Mouse (Mus musculus): ENCODE results near the gene Rab29. TPM values are rescaled to one million over a fixed set of nuclear protein-coding genes. Genes with fewer than 3 reads are reported as not detected.

Gene Rab29
- polyA plus RNA-seq, 1 experiment from 2014 or later = 14.7 TPM

DNA sequence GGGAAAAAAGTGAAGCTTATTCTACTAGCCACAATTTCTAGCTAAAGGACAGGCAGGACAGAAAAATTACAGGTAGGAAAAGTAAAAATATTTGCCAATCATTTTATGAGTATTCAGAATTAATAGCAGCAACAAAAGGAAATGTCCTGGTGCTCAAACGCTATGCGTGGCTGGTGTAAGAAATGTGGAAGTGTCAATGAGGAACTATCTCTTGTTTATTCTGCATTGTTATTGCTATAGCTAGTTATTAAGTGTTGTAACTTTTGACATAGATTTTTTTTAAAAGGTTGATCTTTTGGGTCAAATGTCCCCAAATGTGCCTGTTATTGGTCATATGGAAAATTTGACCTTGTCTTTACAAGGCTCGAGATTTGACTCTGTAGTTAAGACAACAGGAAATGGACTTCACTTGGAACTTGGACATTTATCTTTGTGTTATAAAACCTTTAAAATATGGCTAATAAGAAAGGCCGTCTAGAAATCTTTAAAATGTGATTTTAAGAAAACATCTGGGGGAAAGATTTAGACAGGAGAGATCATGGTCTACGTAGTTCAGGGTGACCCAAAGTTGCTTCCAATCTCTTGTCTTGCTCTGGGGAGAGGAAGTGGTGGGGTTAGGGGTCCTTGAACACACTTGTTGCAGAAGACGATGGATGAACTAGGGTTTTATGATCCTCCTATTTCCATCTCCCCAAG is 572 bp upstream of the Rab29 start:
- Histone ChIP-seq H3K4me1 (replicated peaks) (no peaks in the 10 kb centered on the region), H3K4me2 (no peak overlapping the region), H3K36me3 (no peaks in the 10 kb centered on the region), H3K9ac (replicated peaks) (no peak overlapping the region), H3K9me3 (no peaks in the 10 kb centered on the region), H3K27ac (no peak overlapping the region), H3K27me3 (peaks cover 14% of the 10 kb centered on the region), H3K4me3 (replicated peaks) (peak overlapping the region; percentile 58)
- WGBS = 80% methylated on average over 6 of the region's 6 CpGs
- ATAC-seq (ENCODE audit: insufficient number of reproducible peaks, insufficient read depth, low FRiP score, low TSS enrichment, low read depth) = no peak; the same call in 1 of the 2 replicates

DNA sequence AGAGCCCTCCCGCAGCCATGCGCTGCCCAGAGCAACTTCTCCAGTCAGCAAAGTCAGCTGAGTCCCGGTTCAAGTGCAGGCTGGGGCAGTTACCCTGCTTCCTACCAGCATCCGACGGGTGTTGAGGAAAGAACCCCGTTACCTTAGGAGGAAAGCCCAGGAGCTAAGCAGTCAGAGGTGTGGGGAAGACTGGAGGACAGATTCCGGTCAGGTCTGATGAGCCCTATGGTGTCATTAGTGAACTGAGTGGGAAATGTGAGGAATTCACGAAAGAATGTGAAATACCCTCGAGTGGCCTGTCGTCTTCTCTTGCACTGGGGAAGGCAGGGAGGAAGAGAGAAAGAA is 894 bp downstream of the Rab29 start:
- Histone ChIP-seq H3K27ac (no peak overlapping the region), H3K4me3 (replicated peaks) (peak overlapping the region; percentile 58), H3K27me3 (peaks cover 14% of the 10 kb centered on the region), H3K9ac (replicated peaks) (peak overlapping the region; percentile 52; the same call in 1 of the 2 replicates), H3K9me3 (no peaks in the 10 kb centered on the region), H3K4me1 (replicated peaks) (no peaks in the 10 kb centered on the region), H3K4me2 (peak overlapping the region; percentile 76), H3K36me3 (no peaks in the 10 kb centered on the region)
- ATAC-seq (ENCODE audit: insufficient number of reproducible peaks, insufficient read depth, low FRiP score, low TSS enrichment, low read depth) = no peak
- 24% methylated on average over 10 of the region's 10 CpGs for WGBS

- H3K27me3 ChIP-seq = peaks cover 14% of the 10 kb centered on the region
- H3K4me2 ChIP-seq = no peak overlapping the region
- ATAC-seq (ENCODE audit: insufficient number of reproducible peaks, insufficient read depth, low FRiP score, low TSS enrichment, low read depth) = no peak
- WGBS = 78% methylated on average over 2 of the region's 2 CpGs
- H3K4me1 ChIP-seq (replicated peaks) = no peaks in the 10 kb centered on the region
- H3K4me3 ChIP-seq (replicated peaks) = no peak overlapping the region
- no peaks in the 10 kb centered on the region for H3K9me3 ChIP-seq
- no peak overlapping the region for H3K9ac ChIP-seq (replicated peaks)
- H3K36me3 ChIP-seq = no peaks in the 10 kb centered on the region
- H3K27ac ChIP-seq = no peak overlapping the region
Observed at GRCm38 (mm10) chr1:131869561-131869960, 2.5 kb downstream of the Rab29 start.

GRCm38 (mm10) chr1:131872856-131873255 is 5.8 kb downstream of the Rab29 start:
- H3K4me3 ChIP-seq (replicated peaks) = no peak overlapping the region
- H3K4me2 ChIP-seq = no peak overlapping the region
- H3K27me3 ChIP-seq = peaks cover 7% of the 10 kb centered on the region
- H3K36me3 ChIP-seq = no peaks in the 10 kb centered on the region
- no peak overlapping the region for H3K27ac ChIP-seq
- no peak for ATAC-seq (ENCODE audit: insufficient number of reproducible peaks, insufficient read depth, low FRiP score, low TSS enrichment, low read depth)
- no peak overlapping the region for H3K9ac ChIP-seq (replicated peaks)
- no peaks in the 10 kb centered on the region for H3K9me3 ChIP-seq
- no peaks in the 10 kb centered on the region for H3K4me1 ChIP-seq (replicated peaks)
- 56% methylated on average over 1 of the region's 1 CpGs for WGBS

GRCm38 (mm10) chr1:131879816-131880215 is 12.8 kb downstream of the Rab29 start:
- WGBS = 58% methylated on average over 2 of the region's 2 CpGs
- Histone ChIP-seq H3K9me3 (no peaks in the 10 kb centered on the region), H3K27me3 (no peaks in the 10 kb centered on the region), H3K4me1 (replicated peaks) (no peaks in the 10 kb centered on the region), H3K9ac (replicated peaks) (no peak overlapping the region), H3K4me3 (replicated peaks) (no peak overlapping the region), H3K36me3 (no peaks in the 10 kb centered on the region), H3K4me2 (no peak overlapping the region), H3K27ac (no peak overlapping the region)
- ATAC-seq (ENCODE audit: insufficient number of reproducible peaks, insufficient read depth, low FRiP score, low TSS enrichment, low read depth) = no peak

DNA sequence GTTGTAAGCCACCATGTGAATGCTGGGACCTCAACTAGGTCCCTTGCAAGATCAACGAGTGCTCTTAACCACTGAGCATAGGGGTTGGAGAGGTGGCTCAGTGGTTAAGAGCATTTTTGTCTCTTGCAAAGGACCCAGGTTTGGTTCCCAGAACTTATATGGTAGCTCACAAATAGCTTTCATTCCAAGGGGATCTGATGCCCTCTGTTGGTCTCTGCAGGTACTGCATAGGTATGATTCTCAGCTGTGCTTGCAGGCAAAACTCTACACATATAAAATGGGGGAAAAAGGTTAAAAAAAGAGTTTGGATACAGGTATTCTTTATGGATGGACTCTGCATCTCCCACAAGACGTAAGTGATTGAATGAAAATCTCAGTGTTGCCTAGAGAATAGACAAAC is 15.8 kb downstream of the Rab29 start:
- 52% methylated on average over 2 of the region's 2 CpGs for WGBS
- no peaks in the 10 kb centered on the region for H3K9me3 ChIP-seq
- H3K4me1 ChIP-seq (replicated peaks) = no peaks in the 10 kb centered on the region
- H3K4me2 ChIP-seq = no peak overlapping the region
- ATAC-seq (ENCODE audit: insufficient number of reproducible peaks, insufficient read depth, low FRiP score, low TSS enrichment, low read depth) = no peak
- H3K27me3 ChIP-seq = no peaks in the 10 kb centered on the region
- no peak overlapping the region for H3K9ac ChIP-seq (replicated peaks)
- H3K36me3 ChIP-seq = no peaks in the 10 kb centered on the region
- no peak overlapping the region for H3K27ac ChIP-seq
- no peak overlapping the region for H3K4me3 ChIP-seq (replicated peaks)

DNA sequence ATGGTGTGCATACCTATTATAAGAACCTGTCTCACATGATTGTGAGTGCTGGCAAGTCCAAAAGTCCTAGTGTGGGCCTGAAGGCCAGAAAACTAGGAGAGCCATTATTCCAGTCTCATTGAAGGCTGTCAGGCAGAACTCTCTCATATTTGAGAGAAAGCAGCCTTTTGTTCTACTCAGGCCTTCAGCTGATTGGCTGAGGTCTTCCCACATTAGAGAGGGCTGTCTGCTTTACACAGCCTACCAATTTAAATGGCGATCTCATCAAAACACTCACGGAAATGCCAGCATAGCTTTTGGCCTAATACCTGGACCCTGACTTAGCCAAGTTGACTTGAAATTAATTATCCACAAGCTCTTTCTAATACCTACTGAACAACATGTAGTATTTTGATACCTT is 19.1 kb downstream of the Rab29 start:
- H3K9ac ChIP-seq (replicated peaks) = no peak overlapping the region
- no peak overlapping the region for H3K4me3 ChIP-seq (replicated peaks)
- no peak overlapping the region for H3K4me2 ChIP-seq
- no peak overlapping the region for H3K27ac ChIP-seq
- H3K9me3 ChIP-seq = no peaks in the 10 kb centered on the region
- 76% methylated on average over 2 of the region's 2 CpGs for WGBS
- no peaks in the 10 kb centered on the region for H3K36me3 ChIP-seq
- ATAC-seq (ENCODE audit: insufficient number of reproducible peaks, insufficient read depth, low FRiP score, low TSS enrichment, low read depth) = no peak
- H3K4me1 ChIP-seq (replicated peaks) = no peaks in the 10 kb centered on the region
- H3K27me3 ChIP-seq = no peaks in the 10 kb centered on the region

- Histone ChIP-seq H3K4me2 (no peak overlapping the region), H3K9ac (replicated peaks) (no peak overlapping the region), H3K4me3 (replicated peaks) (no peak overlapping the region), H3K36me3 (no peaks in the 10 kb centered on the region), H3K27ac (no peak overlapping the region), H3K9me3 (no peaks in the 10 kb centered on the region), H3K27me3 (no peaks in the 10 kb centered on the region), H3K4me1 (replicated peaks) (no peaks in the 10 kb centered on the region)
- no peak for ATAC-seq (ENCODE audit: insufficient number of reproducible peaks, insufficient read depth, low FRiP score, low TSS enrichment, low read depth)
- WGBS = 70% methylated on average over 3 of the region's 3 CpGs
Observed at GRCm38 (mm10) chr1:131886641-131887040, 19.6 kb downstream of the Rab29 start.

GRCm38 (mm10) chr1:131890043-131890658 is 23.1 kb downstream of the Rab29 start:
- H3K4me3 ChIP-seq (replicated peaks) = no peak overlapping the region
- ATAC-seq (ENCODE audit: insufficient number of reproducible peaks, insufficient read depth, low FRiP score, low TSS enrichment, low read depth) = no peak
- H3K27ac ChIP-seq = no peak overlapping the region
- H3K4me1 ChIP-seq (replicated peaks) = no peaks in the 10 kb centered on the region
- no peak overlapping the region for H3K4me2 ChIP-seq
- H3K9ac ChIP-seq (replicated peaks) = no peak overlapping the region
- H3K27me3 ChIP-seq = no peaks in the 10 kb centered on the region
- no peaks in the 10 kb centered on the region for H3K36me3 ChIP-seq
- H3K9me3 ChIP-seq = no peaks in the 10 kb centered on the region
- WGBS = 65% methylated on average over 6 of the region's 6 CpGs

GRCm38 (mm10) chr1:131891436-131891835 is 24.4 kb downstream of the Rab29 start:
- Histone ChIP-seq H3K9me3 (no peaks in the 10 kb centered on the region), H3K4me2 (no peak overlapping the region), H3K27me3 (no peaks in the 10 kb centered on the region), H3K4me1 (replicated peaks) (no peaks in the 10 kb centered on the region), H3K27ac (no peak overlapping the region), H3K4me3 (replicated peaks) (no peak overlapping the region), H3K9ac (replicated peaks) (no peak overlapping the region), H3K36me3 (no peaks in the 10 kb centered on the region)
- 71% methylated on average over 4 of the region's 4 CpGs for WGBS
- no peak for ATAC-seq (ENCODE audit: insufficient number of reproducible peaks, insufficient read depth, low FRiP score, low TSS enrichment, low read depth)

DNA sequence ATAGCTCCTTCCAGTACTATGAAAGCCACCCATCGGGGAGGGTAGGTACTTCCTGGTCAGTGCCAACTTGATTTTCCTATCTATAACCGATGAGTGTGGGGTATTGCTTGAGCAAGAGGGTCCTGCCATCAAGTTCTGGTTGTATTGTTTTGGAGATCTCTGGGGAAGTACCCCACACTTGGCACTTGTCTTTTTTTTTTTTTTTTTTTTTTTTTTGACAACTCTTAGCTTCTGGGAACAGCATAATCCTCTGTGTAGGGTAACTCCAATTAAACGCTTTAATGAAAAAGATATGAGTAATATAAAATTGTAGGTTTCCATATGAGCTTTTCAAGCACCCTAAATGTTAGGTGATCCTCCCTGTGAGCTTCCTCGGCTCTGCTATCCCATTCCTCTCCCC is 35.7 kb downstream of the Rab29 start:
- no peaks in the 10 kb centered on the region for H3K4me1 ChIP-seq (replicated peaks)
- H3K27ac ChIP-seq = no peak overlapping the region
- no peaks in the 10 kb centered on the region for H3K9me3 ChIP-seq
- no peak for ATAC-seq (ENCODE audit: insufficient number of reproducible peaks, insufficient read depth, low FRiP score, low TSS enrichment, low read depth)
- H3K4me3 ChIP-seq (replicated peaks) = no peak overlapping the region
- H3K4me2 ChIP-seq = no peak overlapping the region
- H3K36me3 ChIP-seq = no peaks in the 10 kb centered on the region
- WGBS = 88% methylated on average over 4 of the region's 4 CpGs
- peaks cover 5% of the 10 kb centered on the region for H3K27me3 ChIP-seq
- H3K9ac ChIP-seq (replicated peaks) = no peak overlapping the region

DNA sequence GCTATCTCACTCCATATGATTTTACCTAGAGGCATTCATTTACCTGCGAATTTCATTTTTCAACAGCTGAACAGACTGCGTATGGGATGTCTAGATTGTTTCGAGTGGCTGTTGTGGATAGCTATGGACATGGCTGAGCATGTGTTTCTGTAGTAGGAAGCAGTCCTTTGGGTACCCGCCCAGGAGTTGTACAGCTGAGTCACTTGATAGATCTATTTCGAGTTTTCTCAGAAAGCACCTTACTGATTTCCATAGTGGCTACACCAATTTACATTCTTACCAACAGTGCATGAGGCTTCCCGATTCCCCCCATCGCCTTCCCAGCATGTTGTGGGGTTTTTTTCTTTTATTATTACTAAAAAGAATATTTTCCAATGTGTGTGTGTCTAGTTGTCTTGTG is 36.2 kb downstream of the Rab29 start:
- WGBS = 89% methylated on average over 7 of the region's 7 CpGs
- no peak for ATAC-seq (ENCODE audit: insufficient number of reproducible peaks, insufficient read depth, low FRiP score, low TSS enrichment, low read depth)
- Histone ChIP-seq H3K27ac (no peak overlapping the region), H3K4me2 (no peak overlapping the region), H3K9me3 (no peaks in the 10 kb centered on the region), H3K36me3 (no peaks in the 10 kb centered on the region), H3K9ac (replicated peaks) (no peak overlapping the region), H3K4me3 (replicated peaks) (no peak overlapping the region), H3K4me1 (replicated peaks) (no peaks in the 10 kb centered on the region), H3K27me3 (peaks cover 5% of the 10 kb centered on the region)
